Mouse (Mus musculus) adrenal gland, adult 10 weeks (tissue): ENCODE measurements around the gene Hpf1. TPM values are rescaled to one million over a fixed set of nuclear protein-coding genes. Genes with fewer than 3 reads are reported as not detected.

ENCODE experiments used
- polyA plus RNA-seq: library from polyadenylated mRNA; stranded (reverse); fragments of 350-450 nt; fragmentation: Illumina TruSeq; extraction: RNeasy Lipid Tissue Mini Kit (QIAGEN cat#74804); gene quantifications from one replicate; pipeline ENCODE4 v1.2.3, GENCODE M21; 2014; ENCODE audit warnings: low read depth, low replicate concordance

Gene Hpf1
- 121 TPM for polyA plus RNA-seq

GRCm38 (mm10) chr8:60889843-60890519 lies at the start of gene Hpf1:
Hpf1 (plus strand) TSS chr8:60890418.

Other genes starting within 250 kb of the Hpf1 start
- 150 TPM for gene Clcn3, start 92.9 kb downstream of the Hpf1 start, polyA plus RNA-seq
- gene Nek1, start 102.8 kb downstream of the Hpf1 start, polyA plus RNA-seq: 54.6 TPM